Mouse (Mus musculus) heart, postnatal 0 days (tissue): Measurements from ENCODE around the gene Zfp598.

Experiments used
- CTCF ChIP-seq: IDR thresholded peaks from 2 replicates; pipeline ENCODE4 v1.5.1; 2016; ENCODE audit warnings: antibody characterized with exemption, control low read depth, low read depth
- EP300 ChIP-seq: IDR thresholded peaks from 2 replicates; pipeline ENCODE4 v1.6.1; 2016; ENCODE audit warnings: antibody characterized with exemption, low read depth

- no peak for TF ChIP-seq CTCF
- no peak for TF ChIP-seq EP300
Measured at GRCm38 (mm10) chr17:24651835-24652234, 17.7 kb upstream of the Zfp598 start.
